Mouse (Mus musculus) heart, adult 2 months (tissue): ENCODE data around the gene Trio.

ENCODE experiments used
- CTCF ChIP-seq: fragments of 200-600 bp; IDR thresholded peaks from 2 replicates; pipeline ENCODE4 v1.8.1; 2022; ENCODE audit warnings: antibody characterized with exemption, mild to moderate bottlenecking, moderate library complexity
- POLR2A ChIP-seq: fragments of 200-500 bp; IDR thresholded peaks from 2 replicates; pipeline ENCODE4 v1.6.1; 2011; ENCODE audit warnings: mild to moderate bottlenecking, low read depth, low read length, control low read depth; ENCODE audit not compliant: insufficient read depth

DNA sequence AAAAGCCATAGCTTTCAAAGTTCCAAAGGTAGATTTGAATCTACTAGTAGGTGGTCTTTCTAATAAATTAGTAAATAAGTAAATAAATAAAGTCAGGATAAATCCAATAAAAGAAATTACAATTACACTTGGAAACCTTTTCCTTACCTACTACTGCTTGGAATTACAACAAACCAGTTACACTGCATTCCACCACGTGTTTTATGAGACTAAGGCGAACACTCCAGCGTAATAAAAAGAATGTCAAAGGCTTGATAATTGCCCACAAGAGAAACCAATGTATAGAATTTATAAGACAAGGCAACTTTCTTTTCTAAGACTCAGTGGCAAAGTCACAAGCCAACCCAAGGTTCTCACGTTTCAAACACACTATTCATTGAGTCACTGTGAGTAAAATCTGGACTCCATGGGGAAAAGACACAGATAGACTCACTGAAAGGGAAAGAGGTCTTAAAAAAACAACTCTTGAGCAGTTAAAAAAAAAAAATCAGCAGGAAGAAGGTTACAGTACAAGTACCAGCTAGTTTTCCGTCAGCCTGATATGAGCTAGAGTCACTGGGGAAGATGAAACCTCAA lies 21.4 kb downstream of the Trio start:
- TF ChIP-seq CTCF (no peak), POLR2A (no peak)
